Mouse (Mus musculus) cerebellum, adult 2 months (tissue): Measurements from ENCODE around the gene Ogdh. TPM values are rescaled to one million over a fixed set of nuclear protein-coding genes. Genes with fewer than 3 reads are reported as not detected.

ENCODE experiments used
- DNase-seq, 2 experiments: peaks; one replicate each; pipeline ENCODE4 v3.0.0; 2021
- H3K27ac ChIP-seq: fragments of 200-500 bp; 2 replicates; pipeline ENCODE4 v1.5.1; 2012; ENCODE audit warnings: low read length, control low read depth, inconsistent platforms; ENCODE audit not compliant: insufficient read depth
- H3K27me3 ChIP-seq: fragments of 200-500 bp; 2 replicates; pipeline ENCODE4 v1.6.1; 2012; ENCODE audit warnings: inconsistent platforms, mild to moderate bottlenecking, low read length, moderate library complexity; ENCODE audit not compliant: control insufficient read depth, insufficient read depth
- H3K4me1 ChIP-seq: fragments of 200-500 bp; 2 replicates; pipeline ENCODE4 v1.6.1; 2011; ENCODE audit warnings: low read length; ENCODE audit not compliant: control insufficient read depth, insufficient read depth
- H3K4me3 ChIP-seq: fragments of 200-500 bp; replicated peaks from 2 replicates; pipeline ENCODE3; 2011; ENCODE audit warnings: mild to moderate bottlenecking, low read depth, low read length, control low read depth; ENCODE audit not compliant: insufficient read depth
- CTCF ChIP-seq: fragments of 200-500 bp; IDR thresholded peaks from 2 replicates; pipeline ENCODE4 v1.5.1; 2011; ENCODE audit warnings: low read depth, mild to moderate bottlenecking, control low read depth, low read length, moderate library complexity, borderline replicate concordance; ENCODE audit not compliant: insufficient read depth
- POLR2A ChIP-seq: fragments of 200-500 bp; IDR thresholded peaks from 2 replicates; pipeline ENCODE4 v1.6.1; 2011; ENCODE audit warnings: low read length, control low read depth, borderline replicate concordance; ENCODE audit not compliant: insufficient read depth
- WGBS: fragments of 180-500 bp; shearing (Covaris S2); methylation state at CpG from one replicate; pipeline ENCODE4 v1.1.7; 2018; 5-methylcytosine and 5-hydroxymethylcytosine counted together
- polyA plus RNA-seq: library from polyadenylated mRNA; depleted of rRNA; stranded (reverse); fragments of >200 nt; gene quantifications from 2 replicates; pipeline ENCODE4 v1.2.3, GENCODE M21; 2012

The Ogdh gene
- polyA plus RNA-seq, 1 experiment = 235 TPM

DNA sequence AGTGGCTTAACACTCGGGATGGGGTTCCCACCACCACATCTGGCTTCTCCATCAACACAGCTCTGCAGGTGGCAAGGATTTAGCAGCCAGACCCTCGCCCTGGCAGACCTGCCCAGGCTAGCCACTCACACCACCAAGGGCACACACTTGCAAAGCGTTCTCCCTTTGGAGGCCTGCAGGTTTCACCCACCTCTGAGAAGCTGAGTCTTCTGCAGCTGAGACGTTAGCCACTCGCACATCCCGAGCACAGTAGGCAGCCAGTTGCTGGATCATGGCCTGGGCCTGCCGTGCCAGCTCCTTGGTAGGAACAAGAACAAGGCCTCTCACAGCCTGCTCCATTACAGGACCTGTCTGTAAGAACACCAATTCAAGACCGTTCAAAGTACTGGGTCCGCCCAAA is 24.8 kb upstream of the Ogdh start:
- Histone ChIP-seq H3K4me1 (peaks cover 3% of the 10 kb centered on the region; the same call in 1 of the 2 replicates), H3K27ac (no peak overlapping the region), H3K4me3 (peak overlapping the region; percentile 71), H3K27me3 (no peaks in the 10 kb centered on the region)
- TF ChIP-seq CTCF (no peak), POLR2A (no peak)
- 36% methylated on average over 9 of the region's 9 CpGs for WGBS
- no peak for DNase-seq

- Histone ChIP-seq H3K27me3 (no peaks in the 10 kb centered on the region), H3K4me3 (peak within 1 kb of the TSS; percentile 71), H3K4me1 (peaks cover 6% of the 10 kb centered on the region; the same call in 1 of the 2 replicates), H3K27ac (peak within 1 kb of the TSS; percentile 74)
- WGBS = 1% methylated on average over 50 of the region's 50 CpGs
- peak; percentile 93 to 95 for DNase-seq
- TF ChIP-seq POLR2A = peak; percentile 85; the same call in 1 of the 2 replicates
- TF ChIP-seq CTCF = no peak
These were observed 23.8 kb upstream of the Ogdh start, which contains the start of gene Ddx56 for GRCm38 (mm10) chr11:6267320-6268254. Gene Ddx56, minus strand, starts transcription at chr11:6267772.

- DNase-seq = no peak
- peak overlapping the region; percentile 85 for H3K4me3 ChIP-seq
- peaks cover 2% of the 10 kb centered on the region; the same call in 1 of the 2 replicates for H3K4me1 ChIP-seq
- H3K27ac ChIP-seq = no peak overlapping the region
- no peaks in the 10 kb centered on the region for H3K27me3 ChIP-seq
- 2% methylated on average over 11 of the region's 11 CpGs for WGBS
- no peak for TF ChIP-seq CTCF
- no peak for TF ChIP-seq POLR2A
These were observed 17.8 kb upstream of the Ogdh start for GRCm38 (mm10) chr11:6273607-6274006.

DNA sequence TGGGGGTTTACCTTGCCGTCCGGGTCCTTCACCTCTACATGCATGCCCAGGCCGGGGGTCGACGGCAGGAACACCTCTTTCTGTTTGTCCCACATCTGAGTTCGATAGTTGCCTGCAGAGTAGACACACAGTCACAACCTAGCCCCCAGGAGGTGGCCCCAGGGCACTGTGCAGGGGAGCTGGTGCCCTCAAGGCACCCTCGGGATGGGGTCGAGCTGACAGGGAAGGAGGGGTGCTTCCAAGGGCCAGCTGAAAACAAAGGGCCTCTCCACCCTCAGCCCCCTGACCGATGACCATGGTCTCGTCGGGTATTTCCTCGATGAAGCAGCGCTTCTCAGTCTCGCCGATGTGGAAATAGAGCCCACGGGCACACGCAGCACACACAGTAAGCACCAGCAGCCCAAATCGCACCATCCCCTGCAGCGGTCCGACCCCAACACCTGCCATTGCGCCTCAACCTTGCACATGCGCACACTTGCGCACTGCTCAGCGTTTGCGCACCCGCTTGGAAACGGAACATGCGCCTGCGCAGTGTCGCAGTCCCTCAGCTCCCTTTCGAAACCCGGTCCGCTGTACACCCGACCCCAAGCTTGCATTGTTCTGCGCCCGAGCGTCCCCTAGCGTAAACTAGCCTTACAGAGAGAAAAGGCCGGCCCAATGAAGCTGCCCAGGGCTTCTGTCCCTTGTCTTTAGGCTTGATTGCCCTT is 16.9 kb upstream of the Ogdh start, which contains the start of gene Tmed4:
Gene Tmed4, minus strand, starts transcription at position 484 of the 707 bp plus-strand sequence.
- Histone ChIP-seq H3K4me1 (peaks cover 2% of the 10 kb centered on the region; the same call in 1 of the 2 replicates), H3K27ac (peak within 1 kb of the TSS; percentile 74), H3K4me3 (peak within 1 kb of the TSS; percentile 85), H3K27me3 (no peaks in the 10 kb centered on the region)
- under 1% methylated on average over 39 of the region's 39 CpGs for WGBS
- TF ChIP-seq POLR2A = peak; percentile 100
- peak; percentile 67; the same call in 1 of the 2 replicates for TF ChIP-seq CTCF
- DNase-seq = peak; percentile 99

- 19% methylated on average over 7 of the region's 7 CpGs for WGBS
- TF ChIP-seq POLR2A = no peak
- TF ChIP-seq CTCF = no peak
- H3K27me3 ChIP-seq = no peaks in the 10 kb centered on the region
- peaks cover 2% of the 10 kb centered on the region; the same call in 1 of the 2 replicates for H3K4me1 ChIP-seq
- H3K27ac ChIP-seq = peak overlapping the region; percentile 40
- DNase-seq = no peak
- peak overlapping the region; percentile 46 for H3K4me3 ChIP-seq
These were observed 16.3 kb upstream of the Ogdh start for GRCm38 (mm10) chr11:6275094-6275484.

GRCm38 (mm10) chr11:6276466-6276865 is 15.0 kb upstream of the Ogdh start:
- 73% methylated on average over 3 of the region's 3 CpGs for WGBS
- no peak for DNase-seq

GRCm38 (mm10) chr11:6282940-6283339 is 8.5 kb upstream of the Ogdh start:
- Histone ChIP-seq H3K4me3 (no peak overlapping the region), H3K27me3 (no peaks in the 10 kb centered on the region), H3K4me1 (no peaks in the 10 kb centered on the region), H3K27ac (no peak overlapping the region)
- 32% methylated on average over 3 of the region's 3 CpGs for WGBS
- TF ChIP-seq CTCF (no peak), POLR2A (no peak)
- no peak for DNase-seq

More at GRCm38 (mm10) chr11:6276466-6276865, 15.0 kb upstream of the Ogdh start:
- peaks cover 2% of the 10 kb centered on the region; the same call in 1 of the 2 replicates for H3K4me1 ChIP-seq
- no peak for TF ChIP-seq CTCF
- TF ChIP-seq POLR2A = no peak
- H3K27me3 ChIP-seq = no peaks in the 10 kb centered on the region
- no peak overlapping the region for H3K4me3 ChIP-seq
- H3K27ac ChIP-seq = no peak overlapping the region
